Mouse (Mus musculus) lung, postnatal 0 days (tissue): Measurements from ENCODE around the gene B3glct.

Experiments used
- CTCF ChIP-seq: IDR thresholded peaks from 2 replicates; pipeline ENCODE4 v1.5.1; 2016; ENCODE audit warnings: antibody characterized with exemption, mild to moderate bottlenecking
- EP300 ChIP-seq: IDR thresholded peaks from 2 replicates; pipeline ENCODE4 v1.6.1; 2016; ENCODE audit warnings: antibody characterized with exemption, mild to moderate bottlenecking, control low read depth

GRCm38 (mm10) chr5:149679362-149679761 is 1.3 kb downstream of the B3glct start:
- TF ChIP-seq CTCF (no peak), EP300 (no peak)
